In the genomic region with DNA sequence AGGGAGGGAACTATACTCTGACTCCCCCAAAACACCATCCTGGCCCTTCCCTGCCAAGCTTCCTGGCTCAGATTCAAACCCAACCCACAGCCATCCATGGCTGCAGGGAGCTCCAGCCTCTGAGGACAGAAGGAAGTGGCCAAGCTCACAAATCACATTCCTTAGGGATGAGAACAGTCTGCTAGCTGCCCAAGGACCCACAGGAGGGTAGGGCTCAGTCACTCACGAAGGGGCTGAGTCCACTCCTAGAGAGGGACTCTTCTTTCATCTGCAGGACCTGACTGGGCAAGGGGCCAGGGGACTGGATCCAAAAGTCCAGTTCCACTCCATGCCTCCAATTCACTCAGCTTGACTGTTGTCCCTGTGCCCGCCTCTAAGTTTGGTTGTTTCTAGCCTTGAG, we compare ENCODE assay signal across 8 mouse cellular contexts. TPM values are rescaled to one million over a fixed set of nuclear protein-coding genes. Genes with fewer than 3 reads are reported as not detected.
DNase-seq lines count a peak whose midpoint lies in the region; ATAC-seq lines count a peak whose summit lies in the region.
"Had no signal": no experiment of that assay in that cellular context is flagged by ENCODE, and none has a peak within 500 bp of the region (broad histone marks: within the 10 kb centered on the region; RNA-seq: fewer than 3 reads in every experiment).

No protein-coding gene starts in this region.

- no peaks in the 10 kb centered on the region for H3K36me3 ChIP-seq in liver, embryonic 13.5 days
- no peaks in the 10 kb centered on the region for H3K36me3 ChIP-seq in midbrain, embryonic 10.5 days

- peaks cover 20% of the 10 kb centered on the region; the same call in 1 of the 2 replicates for H3K27me3 ChIP-seq in liver, embryonic 13.5 days
- H3K27me3 ChIP-seq in midbrain, embryonic 10.5 days (ENCODE audit: low read depth, poor library complexity, severe bottlenecking), result peaks cover 86% of the 10 kb centered on the region
- H3K27me3 ChIP-seq: megakaryocyte, embryonic 14.5 days had no signal

- no peak overlapping the region for H3K9ac ChIP-seq in liver, embryonic 13.5 days

- no peaks in the 10 kb centered on the region for H3K9me3 ChIP-seq in liver, embryonic 13.5 days (replicated peaks)
- no peaks in the 10 kb centered on the region for H3K9me3 ChIP-seq in midbrain, embryonic 10.5 days (replicated peaks)
- H3K9me3 ChIP-seq: megakaryocyte, embryonic 14.5 days had no signal

- peaks cover 52% of the 10 kb centered on the region for H3K4me1 ChIP-seq in liver, embryonic 13.5 days (replicated peaks)
- peaks cover 39% of the 10 kb centered on the region for H3K4me1 ChIP-seq in midbrain, embryonic 10.5 days

- intact Hi-C loops in heart, postnatal 14 days (cut with DNase I), result no loop called here

- H3K4me3 ChIP-seq in liver, embryonic 13.5 days (replicated peaks), result no peak overlapping the region
- H3K4me3 ChIP-seq in midbrain, embryonic 10.5 days, result no peak overlapping the region

- no peak overlapping the region for H3K4me2 ChIP-seq in liver, embryonic 13.5 days

- no peak for ATAC-seq in liver, embryonic 13.5 days (ENCODE audit: low read depth)

- peak overlapping the region; percentile 76; the same call in 1 of the 2 replicates for H3K27ac ChIP-seq in liver, embryonic 13.5 days
- no peak overlapping the region for H3K27ac ChIP-seq in midbrain, embryonic 10.5 days (replicated peaks)

- WGBS in liver, embryonic 13.5 days (ENCODE audit: insufficient replicate concordance), result 63% methylated on average over 2 of the region's 2 CpGs
- 70% methylated on average over 2 of the region's 2 CpGs for WGBS in midbrain, embryonic 10.5 days

- peak; percentile 64 for DNase-seq in urinary bladder, postnatal 14 days (ENCODE audit: low spot score)
- DNase-seq in urinary bladder, postnatal 10 days (ENCODE audit: low spot score), result no peak
- DNase-seq in cerebellum, postnatal 25 days, result peak; percentile 50 to 69
- peak; percentile 74 to 80 for DNase-seq in heart, postnatal 14 days
- DNase-seq in liver, embryonic 13.5 days, result no peak
- peak; percentile 88 for DNase-seq in testis, postnatal 10 days (ENCODE audit: low spot score)
- no peak for DNase-seq in midbrain, embryonic 10.5 days (ENCODE audit: low spot score)

RNA-seq across cellular contexts. Expression of gene Irf1, which starts 8.0 kb away (rescaled TPM):
- 10 to 100 TPM; 18.4 to 19.5 TPM for total RNA-seq in heart, postnatal 14 days (2021)
- 6.7 and 8.1 TPM in 2 replicates for polyA plus RNA-seq in liver, embryonic 13.5 days (2015; fragmentation: Nextera tagmentation; extraction: Ambion mirVana)
- polyA plus RNA-seq in midbrain, embryonic 10.5 days (2016; fragmentation: Nextera tagmentation; extraction: Ambion mirVana), result 3.6 and 3.8 TPM in 2 replicates

RNA-seq across cellular contexts. Expression of gene Gm17334, which starts 11.2 kb away (rescaled TPM):
- total RNA-seq in heart, postnatal 14 days (2021), result not detected
- not detected in 2 replicates for polyA plus RNA-seq in liver, embryonic 13.5 days (2015; fragmentation: Nextera tagmentation; extraction: Ambion mirVana)
- polyA plus RNA-seq in midbrain, embryonic 10.5 days (2016; fragmentation: Nextera tagmentation; extraction: Ambion mirVana), result not detected in 2 replicates

RNA-seq across cellular contexts. Expression of gene Il5, which starts 41.2 kb away (rescaled TPM):
- not detected for total RNA-seq in heart, postnatal 14 days (2021)
- polyA plus RNA-seq in liver, embryonic 13.5 days (2015; fragmentation: Nextera tagmentation; extraction: Ambion mirVana), result not detected in 2 replicates
- not detected in 2 replicates for polyA plus RNA-seq in midbrain, embryonic 10.5 days (2016; fragmentation: Nextera tagmentation; extraction: Ambion mirVana)

RNA-seq across cellular contexts. Expression of gene Rad50, which starts 54.7 kb away (rescaled TPM):
- total RNA-seq in heart, postnatal 14 days (2021), result 1 to 10 TPM; 8.2 to 9.4 TPM
- 19.5 and 24.1 TPM in 2 replicates for polyA plus RNA-seq in liver, embryonic 13.5 days (2015; fragmentation: Nextera tagmentation; extraction: Ambion mirVana)
- 21.2 and 22.6 TPM in 2 replicates for polyA plus RNA-seq in midbrain, embryonic 10.5 days (2016; fragmentation: Nextera tagmentation; extraction: Ambion mirVana)

Comparison
In these comparisons a context has a peak if more than half of its experiments do, and no peak if none do; other contexts are left out.
1. DNase-seq: peak in urinary bladder, postnatal 14 days (single experiment), cerebellum, postnatal 25 days (2 of 2), heart, postnatal 14 days (2 of 2) and testis, postnatal 10 days (single experiment); none in urinary bladder, postnatal 10 days (single experiment), liver, embryonic 13.5 days (single experiment) and midbrain, embryonic 10.5 days (single experiment).